Mouse (Mus musculus): Measurements from ENCODE around the gene Taf4.

The Taf4 gene

GRCm38 (mm10) chr2:179862676-179863075, 113.8 kb downstream of the Taf4 start:
- DNase-seq (ENCODE audit: low spot score in 2 of 2) = no peak

Measured in right cerebral cortex, postnatal 10 days (tissue).